Mouse (Mus musculus): ENCODE measurements at regions not wholly inside any gene's neighbourhood (a gene's known extent, or its start where the extent isn't known, plus 50 kb on each side); places are given as distances from the start of the nearest gene placed in this dataset.
"Not testable (repeated sequence)": the region's sequence is repeated elsewhere in the genome, so short reads cannot be mapped to it uniquely, and the experiment has no call there.

DNA sequence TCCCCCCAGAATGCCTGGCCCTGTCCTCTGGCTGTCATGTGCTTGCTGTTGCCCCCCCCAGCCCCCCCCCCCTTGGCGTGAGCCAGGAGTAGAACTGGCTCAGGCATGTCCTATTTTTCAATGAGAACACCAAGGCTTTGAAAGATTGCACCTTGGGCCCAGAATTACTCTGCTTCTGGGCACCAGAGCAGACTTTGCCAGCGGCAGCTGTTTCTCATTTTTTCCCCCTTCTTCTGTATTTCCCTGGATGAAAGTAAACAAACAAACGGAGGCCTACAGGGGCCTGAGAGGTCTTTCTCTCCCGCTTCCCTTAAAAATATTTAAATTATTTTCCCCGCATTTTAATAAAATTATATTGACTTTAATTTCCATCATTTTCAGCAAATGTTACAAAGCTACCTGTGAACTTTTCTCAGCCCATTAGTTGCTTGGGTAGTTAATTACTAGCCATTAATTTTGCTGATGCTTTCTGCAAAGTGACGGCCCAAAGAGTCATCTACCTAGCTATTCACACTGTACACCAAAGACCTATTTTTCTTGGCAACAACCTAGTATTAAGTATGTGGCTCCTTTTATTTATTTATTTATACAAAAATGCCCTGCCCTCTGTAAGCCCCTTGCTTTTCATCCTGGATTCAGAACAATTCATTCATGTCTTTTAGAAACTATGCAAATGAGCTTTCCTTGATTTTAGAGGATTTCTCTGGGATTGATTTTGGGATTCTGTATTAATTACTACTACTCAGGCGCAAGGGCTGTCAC is 496.2 kb upstream of the Fam160b2 start:
- no peak for DNase-seq

DNA sequence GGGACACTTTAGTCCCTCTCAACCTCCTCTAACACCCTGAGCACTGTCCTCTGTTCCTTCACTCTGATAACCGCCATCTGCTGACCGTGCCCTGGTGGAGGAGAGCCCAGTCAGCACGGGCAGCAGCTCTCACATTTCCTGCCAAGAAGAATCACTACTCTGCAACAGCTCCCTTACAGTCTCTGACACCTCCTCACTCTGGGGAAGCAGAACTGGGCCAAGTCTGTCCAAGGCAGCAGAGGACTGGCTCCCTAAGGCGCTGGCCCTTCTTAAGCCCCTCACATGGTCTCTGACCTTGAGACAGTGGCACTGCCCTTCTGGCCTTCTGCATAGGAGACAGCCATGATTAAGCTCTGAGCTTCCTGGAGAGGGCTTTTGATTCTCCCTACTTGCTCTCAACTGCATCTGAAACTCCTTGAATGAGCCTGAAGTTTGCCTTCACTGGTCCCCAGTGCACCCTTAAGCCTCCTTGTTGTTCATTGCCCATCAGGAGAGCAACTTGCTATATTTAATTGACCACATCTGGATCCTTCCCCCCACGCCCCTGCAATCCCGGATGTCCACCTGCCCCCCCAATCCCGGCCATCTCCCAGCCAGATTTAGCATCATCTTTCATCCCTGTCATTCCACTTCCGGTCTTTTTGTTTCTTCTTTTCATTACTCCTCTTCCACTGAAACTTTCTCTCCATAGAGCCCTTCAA is 493.1 kb upstream of the Fam160b2 start:
- peak; percentile 64 for DNase-seq

- no peak for DNase-seq
These were observed 486.1 kb upstream of the Fam160b2 start for GRCm38 (mm10) chr14:71085721-71086120.

DNA sequence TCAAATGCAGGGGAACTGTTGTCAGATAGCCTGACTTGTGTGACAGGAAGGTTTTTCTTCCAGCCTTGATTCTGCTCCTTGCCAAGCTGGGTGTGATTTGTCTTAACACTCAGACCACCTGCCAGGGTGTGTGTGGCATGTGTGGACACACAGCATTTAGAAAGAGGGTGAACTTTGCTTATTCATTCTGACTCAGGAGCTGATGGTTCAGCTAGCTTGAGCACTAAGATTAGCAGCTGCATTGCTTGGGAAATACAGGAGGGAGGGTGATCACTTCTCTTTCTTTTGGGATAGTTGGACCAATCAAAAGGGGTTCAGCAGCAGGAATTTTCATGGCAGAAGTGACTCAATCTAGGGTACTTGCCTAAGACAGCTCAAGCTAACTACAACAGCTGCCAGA is 482.7 kb upstream of the Fam160b2 start:
- no peak for DNase-seq

- no peak for DNase-seq
These were observed 476.0 kb upstream of the Fam160b2 start for GRCm38 (mm10) chr14:71075671-71076070.

GRCm38 (mm10) chr14:71074019-71074418 is 474.4 kb upstream of the Fam160b2 start:
- DNase-seq: no peak

DNA sequence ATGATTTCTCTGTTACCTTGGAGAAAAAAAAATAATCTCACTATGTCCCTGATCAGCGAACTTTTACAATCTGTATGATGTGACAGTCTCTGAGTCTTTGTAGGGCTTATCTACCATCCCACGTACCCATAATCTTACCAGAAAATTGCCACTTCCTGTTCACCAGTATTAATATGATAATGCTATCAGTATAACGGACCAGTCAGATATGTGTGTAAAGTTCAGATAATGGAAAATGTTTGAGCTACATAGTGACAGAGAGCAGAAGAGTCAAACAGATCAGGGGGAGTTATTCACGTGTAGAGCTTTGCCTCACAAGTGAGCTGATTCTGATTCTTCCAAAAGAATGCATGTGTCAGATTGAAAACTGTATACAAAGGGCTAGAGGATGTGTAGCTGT is 466.0 kb upstream of the Fam160b2 start:
- no peak for DNase-seq

DNA sequence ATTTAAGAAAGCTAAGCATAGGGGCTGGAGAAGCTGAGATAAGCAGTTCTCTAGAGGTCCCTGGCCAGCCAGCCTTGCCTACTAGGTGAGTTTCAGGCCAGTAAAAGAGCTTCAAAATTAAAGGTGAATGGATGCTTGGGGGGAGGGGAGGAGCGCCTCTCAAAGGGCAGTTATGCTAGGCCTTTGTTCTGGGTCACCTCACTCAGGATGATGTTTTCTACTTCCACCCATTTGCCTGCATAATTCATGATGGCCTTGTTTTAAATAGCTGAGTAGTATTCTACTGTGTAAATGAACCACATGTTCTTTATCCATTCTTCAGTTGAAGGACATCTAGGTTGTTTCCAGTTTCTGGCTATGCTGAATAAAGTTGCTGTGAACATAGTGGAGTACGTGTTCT is 457.0 kb upstream of the Fam160b2 start:
- DNase-seq: no peak

DNA sequence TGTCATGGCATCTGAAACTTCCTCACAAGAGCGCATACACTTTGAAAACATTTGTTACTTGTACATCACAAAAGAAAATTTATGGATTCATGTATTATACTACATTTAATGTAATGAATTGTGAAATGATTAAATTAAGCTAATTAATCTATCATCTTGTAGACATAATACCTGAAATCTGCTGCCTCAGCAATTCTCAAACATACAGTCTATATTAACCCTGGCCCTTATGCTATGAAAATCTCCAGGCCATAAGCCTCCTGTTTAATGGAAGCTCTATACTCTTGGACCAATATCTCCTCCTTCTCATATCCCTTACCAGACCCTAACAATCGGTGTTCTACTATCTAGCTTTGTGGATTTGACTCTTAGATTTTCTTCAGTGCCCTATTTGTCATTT is 455.8 kb upstream of the Fam160b2 start:
- no peak for DNase-seq

DNA sequence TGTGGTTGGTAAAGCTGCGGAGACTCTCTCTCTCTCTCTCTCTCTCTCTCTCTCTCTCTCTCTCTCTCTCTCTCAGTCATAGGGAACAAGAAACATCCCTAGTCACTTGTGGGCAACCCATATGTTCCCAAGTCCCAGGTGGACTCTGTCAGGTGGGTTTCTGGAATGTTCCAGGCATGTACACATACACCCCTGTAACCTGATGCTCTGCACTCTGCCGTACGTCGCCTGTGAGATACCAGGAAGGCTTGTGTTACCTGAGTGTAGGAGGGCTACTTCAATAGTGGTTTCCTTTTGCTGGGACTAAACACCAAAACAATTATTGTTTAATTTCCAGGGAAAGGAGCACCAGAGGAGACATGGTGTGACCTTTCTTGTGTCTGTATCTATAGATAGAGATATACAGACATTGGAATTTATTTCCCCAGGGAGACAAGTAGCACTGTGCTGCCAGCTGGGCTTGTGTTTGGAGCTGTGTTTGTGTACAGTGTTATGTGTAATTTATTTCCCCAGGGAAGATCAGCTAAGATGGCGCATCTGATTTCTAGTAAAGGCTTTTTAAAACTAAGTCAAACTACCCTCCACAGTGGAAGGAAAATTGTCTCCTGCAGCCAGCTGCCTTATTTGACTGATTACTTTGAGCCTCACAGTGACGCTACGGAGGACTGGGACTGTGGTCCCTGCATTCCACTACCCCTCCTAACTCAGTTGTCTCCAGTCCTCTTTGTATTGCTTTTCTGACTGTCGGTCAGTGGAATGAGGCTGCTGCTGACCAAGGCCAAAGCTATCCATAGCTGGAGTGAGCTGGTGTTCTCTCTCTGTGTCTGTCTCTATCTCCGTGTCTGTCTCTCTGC is 454.4 kb upstream of the Fam160b2 start:
- DNase-seq: no peak

- DNase-seq: peak; percentile 27
These were observed 447.5 kb upstream of the Fam160b2 start for GRCm38 (mm10) chr14:71047096-71047495.

GRCm38 (mm10) chr14:71043879-71044770 is 444.5 kb upstream of the Fam160b2 start:
- DNase-seq: not testable (repeated sequence)

- no peak for DNase-seq
These were observed 437.0 kb upstream of the Fam160b2 start for GRCm38 (mm10) chr14:71036620-71037019.

DNA sequence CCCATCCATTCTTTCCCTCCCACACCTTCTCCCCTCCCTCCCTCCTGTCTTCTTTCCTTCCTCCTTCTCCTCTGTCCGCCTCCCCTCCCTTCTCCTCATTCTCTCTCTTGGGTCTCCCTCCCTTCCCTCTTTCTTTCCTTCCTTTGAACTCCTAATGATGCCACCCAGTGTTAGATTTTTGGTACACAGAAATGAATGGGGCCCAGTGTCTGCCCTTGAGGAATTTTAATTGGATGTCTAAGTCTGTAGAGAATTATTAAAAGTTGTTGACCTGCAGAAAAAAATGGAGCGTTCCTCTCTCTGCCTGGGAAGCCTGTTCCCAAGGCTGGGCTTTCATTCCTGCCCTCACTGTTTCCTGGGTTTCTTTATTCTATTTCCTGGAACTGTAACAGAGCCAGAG is 434.0 kb upstream of the Fam160b2 start:
- DNase-seq: no peak

- DNase-seq: no peak
These were observed 430.7 kb upstream of the Fam160b2 start for GRCm38 (mm10) chr14:71030164-71030880.

Data from cerebellum, adult 9-11 months (tissue).